Mouse (Mus musculus) G1E (cell line): ENCODE measurements around the gene Lias. TPM values are rescaled to one million over a fixed set of nuclear protein-coding genes. Genes with fewer than 3 reads are reported as not detected.

ENCODE experiments used
- ATAC-seq: 2 replicates; pipeline ENCODE4 v1.8.0; 2016; ENCODE audit warnings: mild to moderate bottlenecking; ENCODE audit not compliant: insufficient number of reproducible peaks, poor library complexity, low FRiP score, severe bottlenecking; ENCODE audit errors: extremely low read depth
- DNase-seq: peaks from one replicate; pipeline ENCODE4 v3.0.0; 2012; ENCODE audit warnings: low spot score
- H3K27me3 ChIP-seq: 2 replicates; pipeline ENCODE4 v1.6.1; 2012; ENCODE audit warnings: mild to moderate bottlenecking, low read length, inconsistent platforms; ENCODE audit not compliant: insufficient read depth
- H3K36me3 ChIP-seq: replicated peaks from 2 replicates; pipeline ENCODE3; 2012; ENCODE audit warnings: mild to moderate bottlenecking, inconsistent platforms
- H3K4me1 ChIP-seq: 2 replicates; pipeline ENCODE4 v1.6.1; 2012; ENCODE audit warnings: low read depth, low read length, inconsistent platforms, mixed read lengths; ENCODE audit not compliant: insufficient read depth
- H3K4me3 ChIP-seq: 2 replicates; pipeline ENCODE4 v1.5.1; 2012; ENCODE audit warnings: low read depth, mild to moderate bottlenecking, inconsistent platforms, low read length, moderate library complexity, mixed read lengths
- H3K9me3 ChIP-seq: replicated peaks from 2 replicates; pipeline ENCODE4 v1.6.1; 2012; ENCODE audit warnings: inconsistent platforms
- CTCF ChIP-seq: IDR thresholded peaks from 2 replicates; pipeline ENCODE4 v1.5.1; 2012; ENCODE audit warnings: low read depth, low read length, inconsistent platforms, mixed read lengths
- GATA1 ChIP-seq: IDR thresholded peaks from 2 replicates; pipeline ENCODE4 v1.6.1; 2012; ENCODE audit warnings: borderline replicate concordance, low read length, inconsistent platforms, mixed read lengths
- GATA2 ChIP-seq: IDR thresholded peaks from 2 replicates; pipeline ENCODE4 v1.6.1; 2012; ENCODE audit warnings: low read depth, low read length, inconsistent platforms, borderline replicate concordance
- POLR2AphosphoS5 ChIP-seq: IDR thresholded peaks from 2 replicates; pipeline ENCODE4 v1.6.1; 2012; ENCODE audit warnings: low read depth, low read length, inconsistent platforms; ENCODE audit not compliant: insufficient replicate concordance
- TAL1 ChIP-seq: conservative IDR thresholded peaks from 2 replicates; pipeline ENCODE4 v1.6.1; 2012; ENCODE audit warnings: low read depth, low read length, inconsistent platforms, mixed read lengths
- polyA plus RNA-seq: library from polyadenylated mRNA; stranded (reverse); fragments of >175 nt; gene quantifications from 2 replicates; pipeline ENCODE4 v1.2.3, GENCODE M21; 2012
- total RNA-seq, 2 experiments: library from RNA; stranded (forward) in 1 of 2; stranded (reverse) in 1 of 2; fragments of 200-1000 nt in 1 of 2; fragments of >200 nt in 1 of 2; fragmentation: Nextera tagmentation in 1 of 2; gene quantifications; 2 replicates each; pipeline ENCODE4 v1.2.3; 2014 to 2017

Gene Lias
- total and polyA plus RNA-seq, 3 experiments, result 10.8 to 60.7 (median 53.1) TPM

DNA sequence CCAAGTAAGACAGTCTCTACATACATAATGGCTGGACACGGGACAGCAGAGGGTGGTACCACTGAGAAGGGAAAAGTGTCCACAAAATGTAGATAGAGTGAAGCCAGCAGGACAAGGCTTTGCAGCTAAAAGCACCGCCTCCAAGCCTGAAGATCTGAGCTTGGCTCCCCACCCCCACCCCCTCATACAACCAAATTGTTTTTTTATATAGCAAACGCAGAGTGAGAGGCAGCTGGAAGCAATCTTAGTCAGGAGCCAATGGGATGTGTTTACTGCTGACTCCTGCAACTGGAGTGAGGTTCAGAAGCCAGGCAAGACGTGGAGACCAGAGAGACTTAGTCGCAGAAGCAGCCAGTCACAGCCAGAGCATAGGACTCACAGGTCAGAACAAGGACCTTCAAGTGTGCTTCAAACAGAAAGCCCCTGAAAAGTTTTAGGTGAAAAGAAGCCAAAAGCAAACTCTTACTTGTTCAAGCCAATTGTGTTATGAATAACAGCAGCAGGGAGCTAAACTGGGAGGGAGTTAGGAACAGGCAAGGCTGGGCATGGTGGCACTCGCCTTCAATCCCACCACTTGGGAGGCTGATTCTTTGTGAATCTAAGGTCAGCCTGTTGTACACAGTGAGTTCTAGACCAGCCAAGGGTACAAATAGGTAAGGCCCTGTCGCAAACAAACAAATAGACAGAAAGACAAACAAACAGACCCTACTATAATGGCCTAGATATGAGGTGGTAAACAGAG is 66.0 kb downstream of the Lias start:
- TF ChIP-seq GATA2, result no peak
- TF ChIP-seq CTCF, result no peak
- TF ChIP-seq GATA1, result no peak
- no peak for TF ChIP-seq TAL1
- TF ChIP-seq POLR2AphosphoS5, result no peak
- Histone ChIP-seq H3K4me1 (no peaks in the 10 kb centered on the region), H3K4me3 (no peak overlapping the region), H3K36me3 (peaks cover 36% of the 10 kb centered on the region), H3K27me3 (no peaks in the 10 kb centered on the region), H3K9me3 (no peaks in the 10 kb centered on the region)
- ATAC-seq (no peak), DNase-seq (no peak)

DNA sequence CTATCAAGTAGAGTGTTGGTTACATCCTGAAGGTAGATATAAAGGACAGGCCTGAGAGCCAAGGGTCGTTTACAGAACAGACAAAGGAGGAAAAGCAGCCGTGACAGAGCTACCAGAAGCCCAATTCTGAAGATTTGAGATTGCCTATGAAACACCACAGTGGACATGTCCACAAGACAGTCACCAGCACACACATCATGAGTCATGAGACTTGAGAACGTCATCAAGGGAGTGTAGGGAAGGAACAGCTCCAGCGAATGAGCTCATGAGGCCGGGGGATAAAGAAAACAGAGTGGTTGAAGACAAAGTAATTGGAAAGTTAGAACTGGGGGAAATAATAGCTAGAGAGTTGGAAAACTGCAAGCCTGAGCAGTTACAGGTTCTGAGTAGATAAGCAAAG is 66.5 kb downstream of the Lias start:
- Histone ChIP-seq H3K4me1 (no peaks in the 10 kb centered on the region), H3K9me3 (no peaks in the 10 kb centered on the region), H3K4me3 (no peak overlapping the region), H3K36me3 (peaks cover 34% of the 10 kb centered on the region), H3K27me3 (no peaks in the 10 kb centered on the region)
- no peak for ATAC-seq
- DNase-seq, result no peak
- TF ChIP-seq GATA1 (no peak), GATA2 (no peak), CTCF (no peak), TAL1 (no peak), POLR2AphosphoS5 (no peak)

DNA sequence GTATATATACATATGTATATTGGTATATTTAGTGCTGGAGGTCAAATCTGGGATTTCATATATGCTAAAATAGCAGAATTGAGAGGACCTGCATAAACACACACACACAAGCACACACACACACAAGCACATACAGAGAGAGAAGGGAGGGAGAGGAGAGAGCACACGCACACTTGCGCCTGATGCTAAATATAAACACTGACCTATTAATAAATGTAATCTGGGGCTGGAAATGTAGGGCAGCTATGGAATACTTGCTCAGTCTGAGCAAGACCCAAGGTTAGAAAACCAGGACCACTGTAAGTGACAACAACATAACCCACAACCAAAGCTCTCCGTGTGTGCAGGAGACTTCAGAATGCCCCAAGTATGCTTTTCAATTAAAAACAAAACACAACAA is 68.2 kb downstream of the Lias start:
- Histone ChIP-seq H3K4me3 (no peak overlapping the region), H3K9me3 (no peaks in the 10 kb centered on the region), H3K4me1 (no peaks in the 10 kb centered on the region), H3K27me3 (no peaks in the 10 kb centered on the region), H3K36me3 (peaks cover 33% of the 10 kb centered on the region)
- no peak for TF ChIP-seq GATA2
- no peak for TF ChIP-seq POLR2AphosphoS5
- TF ChIP-seq TAL1, result no peak
- no peak for TF ChIP-seq CTCF
- TF ChIP-seq GATA1, result no peak
- ATAC-seq (no peak), DNase-seq (no peak)

Other genes starting within 250 kb of the Lias start
- 4.7 and 6.3 TPM in 2 replicates for gene Wdr19, start 191.8 kb upstream of the Lias start, total RNA-seq (2014; fragmentation: Nextera tagmentation)
- 8.7 and 10.5 TPM in 2 replicates for gene Wdr19, start 191.8 kb upstream of the Lias start, total RNA-seq (2017)
- 0.44 and 0.49 TPM in 2 replicates for gene Wdr19, start 191.8 kb upstream of the Lias start, polyA plus RNA-seq
- gene Rfc1, start 55.8 kb upstream of the Lias start, total RNA-seq (2014; fragmentation: Nextera tagmentation), result 109 and 133 TPM in 2 replicates
- 98.5 and 111 TPM in 2 replicates for gene Rfc1, start 55.8 kb upstream of the Lias start, total RNA-seq (2017)
- gene Rfc1, start 55.8 kb upstream of the Lias start, polyA plus RNA-seq, result 10.4 and 33.4 TPM in 2 replicates
- not detected in 2 replicates for gene Klb, start 43.2 kb upstream of the Lias start, total RNA-seq (2014; fragmentation: Nextera tagmentation)
- gene Klb, start 43.2 kb upstream of the Lias start, total RNA-seq (2017), result 0.05 and 0.17 TPM in 2 replicates
- gene Klb, start 43.2 kb upstream of the Lias start, polyA plus RNA-seq, result not detected in 2 replicates
- gene Rpl9, start 53 bp upstream of the Lias start, total RNA-seq (2014; fragmentation: Nextera tagmentation), result 1,060 and 1,117 TPM in 2 replicates
- gene Rpl9, start 53 bp upstream of the Lias start, total RNA-seq (2017), result 2,141 and 2,380 TPM in 2 replicates
- 47.5 and 54.1 TPM in 2 replicates for gene Rpl9, start 53 bp upstream of the Lias start, polyA plus RNA-seq
- 15.6 and 21.5 TPM in 2 replicates for gene Ugdh, start 44.5 kb downstream of the Lias start, total RNA-seq (2014; fragmentation: Nextera tagmentation)
- 33.9 and 43.7 TPM in 2 replicates for gene Ugdh, start 44.5 kb downstream of the Lias start, total RNA-seq (2017)
- gene Ugdh, start 44.5 kb downstream of the Lias start, polyA plus RNA-seq, result 2.7 and 3.3 TPM in 2 replicates
- gene Gm43552, start 101.3 kb downstream of the Lias start, total RNA-seq (2014; fragmentation: Nextera tagmentation), result not detected in 2 replicates
- gene Gm43552, start 101.3 kb downstream of the Lias start, total RNA-seq (2017), result not detected in 2 replicates
- gene Gm43552, start 101.3 kb downstream of the Lias start, polyA plus RNA-seq, result 11.5 and 17.8 TPM in 2 replicates
- 40.1 and 52.3 TPM in 2 replicates for gene Smim14, start 145.7 kb downstream of the Lias start, total RNA-seq (2014; fragmentation: Nextera tagmentation)
- 61.6 and 64.6 TPM in 2 replicates for gene Smim14, start 145.7 kb downstream of the Lias start, total RNA-seq (2017)
- 9.2 and 10.6 TPM in 2 replicates for gene Smim14, start 145.7 kb downstream of the Lias start, polyA plus RNA-seq
- gene Ube2k, start 145.7 kb downstream of the Lias start, total RNA-seq (2014; fragmentation: Nextera tagmentation), result 128 and 149 TPM in 2 replicates
- 31.5 and 42.8 TPM in 2 replicates for gene Ube2k, start 145.7 kb downstream of the Lias start, total RNA-seq (2017)
- gene Ube2k, start 145.7 kb downstream of the Lias start, polyA plus RNA-seq, result 112 and 146 TPM in 2 replicates